Mouse (Mus musculus) embryonic facial prominence, embryonic 13.5 days (tissue): ENCODE measurements at regions not wholly inside any gene's neighbourhood (a gene's known extent, or its start where the extent isn't known, plus 50 kb on each side); places are given as distances from the start of the nearest gene placed in this dataset.
A peak's percentile ranks its signal among the peaks of the same experiment; 100 is the strongest.

ENCODE experiments used
- ATAC-seq: fragments of 200-750 bp; cut with Nextera tagmentation; 2 replicates; pipeline ENCODE4 v1.8.0; 2017; ENCODE audit warnings: low read depth; ENCODE audit not compliant: insufficient number of reproducible peaks, insufficient read depth, low FRiP score, low TSS enrichment
- H3K27ac ChIP-seq: fragments of 300-500 bp; sonication (generic); 2 replicates; pipeline ENCODE4 v1.5.1; 2015; ENCODE audit warnings: moderate library complexity, mild to moderate bottlenecking, inconsistent platforms
- H3K27me3 ChIP-seq: fragments of 300-500 bp; sonication (generic); 2 replicates; pipeline ENCODE4 v1.6.1; 2015; ENCODE audit warnings: mild to moderate bottlenecking, inconsistent platforms
- H3K36me3 ChIP-seq: fragments of 300-500 bp; sonication (generic); 2 replicates; pipeline ENCODE4 v1.6.1; 2015; ENCODE audit warnings: mild to moderate bottlenecking, inconsistent platforms
- H3K4me1 ChIP-seq: fragments of 300-500 bp; sonication (generic); 2 replicates; pipeline ENCODE4 v1.6.1; 2015; ENCODE audit warnings: inconsistent platforms
- H3K4me2 ChIP-seq: fragments of 300-500 bp; sonication (generic); 2 replicates; pipeline ENCODE4 v1.6.1; 2015; ENCODE audit warnings: moderate library complexity, mild to moderate bottlenecking, inconsistent platforms
- H3K4me3 ChIP-seq: fragments of 300-500 bp; sonication (generic); 2 replicates; pipeline ENCODE4 v1.5.1; 2015; ENCODE audit warnings: mild to moderate bottlenecking, inconsistent platforms
- H3K9ac ChIP-seq: fragments of 300-500 bp; sonication (generic); 2 replicates; pipeline ENCODE4 v1.6.1; 2015; ENCODE audit warnings: mild to moderate bottlenecking, inconsistent platforms
- H3K9me3 ChIP-seq: fragments of 300-500 bp; sonication (generic); 2 replicates; pipeline ENCODE4 v1.6.1; 2016; ENCODE audit warnings: inconsistent platforms
- whole genome bisulfite sequencing: fragments of 180-500 bp; shearing (Covaris S2); methylation state at CpG from one replicate; pipeline ENCODE4 v1.1.7; 2015; ENCODE audit warnings: mixed read lengths; 5-methylcytosine and 5-hydroxymethylcytosine counted together

DNA sequence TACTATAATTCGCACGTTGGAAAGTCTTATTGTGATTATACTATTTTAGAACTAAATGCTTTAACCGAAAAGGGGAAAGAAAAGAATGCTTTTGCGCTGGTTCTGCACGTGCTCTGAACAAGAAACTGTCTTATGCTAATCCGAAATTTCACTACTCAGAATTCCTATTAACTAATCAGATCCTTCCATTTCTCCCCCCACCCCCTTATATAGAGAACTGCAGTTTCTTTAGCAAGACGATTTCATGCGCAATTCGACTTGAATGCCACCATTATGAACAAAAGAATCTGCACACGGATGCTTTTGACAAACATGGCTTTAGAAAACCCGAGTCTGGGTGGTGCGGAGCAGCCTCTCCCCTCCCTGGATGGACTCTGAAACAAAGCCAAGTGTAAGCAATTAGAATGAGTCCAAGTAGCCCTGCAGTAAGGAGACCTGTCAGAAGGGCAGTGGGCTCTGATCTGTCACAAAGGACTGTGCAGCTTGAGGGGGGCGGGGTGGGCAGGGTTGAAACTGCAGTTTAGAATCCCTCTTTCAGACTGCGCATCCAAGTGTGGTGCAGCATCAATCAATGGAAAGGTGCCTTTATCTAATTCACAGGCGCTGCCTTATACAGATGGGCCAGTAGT, 128.0 kb upstream of the Tex13c2 start:
- H3K4me3 ChIP-seq = no peak overlapping the region
- no peak for ATAC-seq
- no peak overlapping the region for H3K9ac ChIP-seq
- H3K27me3 ChIP-seq = no peaks in the 10 kb centered on the region
- no peak overlapping the region for H3K27ac ChIP-seq
- H3K9me3 ChIP-seq = no peaks in the 10 kb centered on the region
- H3K4me1 ChIP-seq = no peaks in the 10 kb centered on the region
- no peaks in the 10 kb centered on the region for H3K36me3 ChIP-seq
- peak overlapping the region; percentile 55 for H3K4me2 ChIP-seq
- 30% methylated on average over 15 of the region's 15 CpGs for WGBS

DNA sequence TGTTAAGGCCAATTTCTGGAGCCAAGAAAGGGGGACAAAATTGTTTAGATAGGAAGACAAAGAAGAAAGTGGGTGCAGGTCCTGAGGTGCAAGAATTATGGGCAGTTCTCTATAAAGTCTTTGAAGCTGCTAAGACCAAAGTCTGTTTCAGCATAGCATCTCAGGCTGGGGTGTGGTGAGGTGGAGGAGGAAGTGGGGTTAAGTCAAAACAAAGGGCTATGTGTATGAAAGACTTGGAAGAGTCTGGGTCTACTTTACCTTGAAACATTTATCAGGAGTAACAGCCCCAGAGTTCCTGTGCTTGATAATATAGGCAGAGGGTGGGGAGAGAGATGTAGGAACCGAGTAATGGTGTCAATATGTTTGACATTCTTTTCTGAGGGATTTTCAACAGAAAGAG, 125.4 kb upstream of the Tex13c2 start:
- Histone ChIP-seq H3K4me2 (no peak overlapping the region), H3K4me3 (no peak overlapping the region), H3K27ac (no peak overlapping the region), H3K9me3 (no peaks in the 10 kb centered on the region), H3K36me3 (no peaks in the 10 kb centered on the region), H3K9ac (no peak overlapping the region), H3K4me1 (no peaks in the 10 kb centered on the region), H3K27me3 (no peaks in the 10 kb centered on the region)
- no peak for ATAC-seq
- 41% methylated on average over 1 of the region's 1 CpGs for WGBS

DNA sequence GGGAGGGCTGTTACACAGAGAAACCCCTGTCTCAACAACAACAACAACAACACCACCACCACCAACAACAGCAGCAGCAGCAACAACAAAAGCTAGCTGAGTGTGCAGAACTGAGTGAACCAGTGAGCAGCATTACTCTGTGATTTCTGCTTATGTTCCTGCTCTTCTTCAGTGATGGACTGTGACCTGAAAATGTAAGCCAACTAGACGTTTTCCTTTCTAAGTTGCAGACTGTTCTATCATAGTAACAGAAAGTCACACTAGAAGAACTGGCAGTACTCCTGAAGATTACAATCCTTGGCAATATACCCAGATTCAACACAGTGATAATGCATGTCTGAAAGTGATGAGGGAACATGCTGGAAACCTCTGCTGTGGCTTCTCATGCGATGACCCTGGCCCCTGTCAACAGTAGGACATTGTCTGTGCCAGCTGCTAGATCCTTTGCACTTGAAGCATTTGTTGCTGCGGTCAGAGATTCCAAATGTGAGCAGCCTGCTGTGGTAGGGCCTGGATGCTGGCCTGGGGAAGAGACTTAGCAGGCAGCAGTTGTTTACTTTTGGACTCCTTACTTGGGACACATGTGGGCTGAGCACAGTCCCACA, 115.6 kb upstream of the Tex13c2 start:
- no peak for ATAC-seq

DNA sequence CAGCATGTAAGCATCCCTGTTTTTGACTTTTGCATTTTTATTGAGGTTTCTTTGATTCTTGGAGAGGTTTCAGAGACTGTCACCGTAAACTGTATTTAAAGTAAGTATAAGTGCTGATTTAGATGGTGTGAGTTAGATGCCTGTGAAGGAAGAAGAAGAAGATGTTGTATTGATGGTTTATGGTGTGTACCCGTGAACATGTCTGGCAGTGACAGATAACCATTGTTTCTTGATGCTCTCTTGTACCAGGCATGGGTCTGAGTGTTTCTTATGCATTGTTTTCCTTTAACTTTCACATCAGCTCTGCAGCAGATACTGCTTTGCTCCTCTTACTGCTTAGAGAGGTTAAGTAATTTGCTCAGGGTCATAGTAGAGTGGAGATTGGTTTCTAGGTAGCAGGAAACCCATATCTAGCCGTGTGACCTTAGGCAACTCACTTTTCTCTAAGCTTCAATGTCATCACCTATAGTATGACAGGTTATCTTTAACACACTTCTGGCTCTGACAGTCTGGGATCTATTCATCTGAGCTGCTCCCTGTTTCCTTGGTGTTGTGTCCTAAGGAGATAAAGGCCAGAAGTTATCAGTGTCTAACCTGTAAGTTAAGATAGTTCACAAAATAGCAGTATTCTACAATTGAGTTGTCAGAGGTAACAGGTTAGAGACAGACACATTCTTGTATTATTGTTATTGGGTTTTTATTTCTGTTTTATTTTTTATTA, 95.5 kb upstream of the Tex13c2 start:
- Histone ChIP-seq H3K9me3 (no peaks in the 10 kb centered on the region), H3K4me1 (no peaks in the 10 kb centered on the region), H3K4me3 (no peak overlapping the region), H3K27me3 (no peaks in the 10 kb centered on the region), H3K27ac (no peak overlapping the region), H3K36me3 (no peaks in the 10 kb centered on the region), H3K4me2 (no peak overlapping the region), H3K9ac (no peak overlapping the region)
- 71% methylated on average over 3 of the region's 3 CpGs for WGBS
- ATAC-seq = no peak

More for the DNA sequence above, 115.6 kb upstream of the Tex13c2 start:
- no peak overlapping the region for H3K27ac ChIP-seq
- H3K4me1 ChIP-seq = no peaks in the 10 kb centered on the region
- no peak overlapping the region for H3K4me2 ChIP-seq
- WGBS = 66% methylated on average over 3 of the region's 3 CpGs
- no peaks in the 10 kb centered on the region for H3K36me3 ChIP-seq
- H3K27me3 ChIP-seq = no peaks in the 10 kb centered on the region
- H3K9ac ChIP-seq = no peak overlapping the region
- no peak overlapping the region for H3K4me3 ChIP-seq
- no peaks in the 10 kb centered on the region for H3K9me3 ChIP-seq

DNA sequence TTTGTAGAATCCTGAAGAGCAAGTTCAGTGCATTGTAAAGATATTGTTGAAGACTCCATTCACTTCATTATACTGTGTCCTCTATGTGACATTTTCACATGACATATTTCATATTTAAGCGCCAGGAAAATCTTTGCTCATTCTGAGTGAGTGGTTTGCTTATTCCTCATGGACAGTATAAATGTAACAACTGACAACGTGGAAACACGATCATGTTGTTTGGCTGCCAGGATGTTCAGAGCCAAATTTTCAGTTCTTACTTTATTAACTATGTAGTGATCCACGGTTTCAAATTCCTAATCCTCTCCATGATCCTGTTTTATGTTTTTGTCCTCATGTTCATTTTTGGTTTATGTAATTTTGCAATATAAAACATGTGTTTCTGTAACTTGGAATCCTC, 93.0 kb upstream of the Tex13c2 start:
- no peaks in the 10 kb centered on the region for H3K4me1 ChIP-seq
- H3K36me3 ChIP-seq = no peaks in the 10 kb centered on the region
- H3K9ac ChIP-seq = no peak overlapping the region
- ATAC-seq = no peak
- H3K27me3 ChIP-seq = no peaks in the 10 kb centered on the region
- no peak overlapping the region for H3K4me3 ChIP-seq
- H3K9me3 ChIP-seq = no peaks in the 10 kb centered on the region
- WGBS = 66% methylated on average over 4 of the region's 4 CpGs
- H3K27ac ChIP-seq = no peak overlapping the region
- H3K4me2 ChIP-seq = no peak overlapping the region

DNA sequence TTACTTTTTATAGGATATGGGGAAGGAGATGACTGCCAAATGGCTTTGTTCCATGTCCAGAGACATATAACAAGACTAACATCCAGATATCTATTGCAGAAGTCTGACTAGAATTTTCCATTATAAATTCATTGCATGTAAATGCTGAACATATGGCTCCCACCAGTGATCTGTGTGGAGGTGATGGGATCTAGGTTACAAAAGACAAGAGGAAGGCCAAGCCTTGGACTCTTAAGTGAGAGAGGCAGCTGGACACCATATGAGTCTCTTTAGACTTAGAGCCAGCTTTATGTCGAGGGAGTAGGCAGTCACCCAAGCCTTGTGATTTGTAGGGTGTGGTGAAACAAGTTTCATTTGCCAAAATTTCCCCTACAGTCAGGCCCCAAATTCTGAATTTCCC, 90.7 kb upstream of the Tex13c2 start:
- Histone ChIP-seq H3K4me2 (no peak overlapping the region), H3K4me3 (no peak overlapping the region), H3K9ac (no peak overlapping the region), H3K27ac (no peak overlapping the region), H3K27me3 (no peaks in the 10 kb centered on the region), H3K4me1 (no peaks in the 10 kb centered on the region), H3K36me3 (no peaks in the 10 kb centered on the region), H3K9me3 (no peaks in the 10 kb centered on the region)
- ATAC-seq = no peak
- 48% methylated on average over 1 of the region's 1 CpGs for WGBS

DNA sequence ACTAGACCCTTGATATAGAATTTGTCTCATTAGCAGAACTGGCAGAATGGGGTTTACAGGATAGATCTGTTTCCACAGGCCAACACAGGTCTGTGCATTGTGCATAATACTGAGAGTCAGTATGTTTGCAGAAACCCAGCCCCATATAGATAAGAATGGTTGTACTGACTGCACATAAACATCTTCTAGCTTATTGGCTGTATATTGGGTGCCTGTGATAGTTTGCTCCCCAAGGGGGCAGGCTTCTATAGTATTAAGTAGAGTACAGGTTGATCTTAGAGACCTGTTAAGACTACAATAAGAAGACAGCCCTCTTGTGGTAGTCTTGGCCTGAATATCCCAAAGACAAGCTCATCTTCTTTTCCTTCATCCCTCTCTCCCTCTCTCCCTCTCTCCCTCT, 90.1 kb upstream of the Tex13c2 start:
- Histone ChIP-seq H3K4me1 (no peaks in the 10 kb centered on the region), H3K27ac (no peak overlapping the region)
- no peak for ATAC-seq

DNA sequence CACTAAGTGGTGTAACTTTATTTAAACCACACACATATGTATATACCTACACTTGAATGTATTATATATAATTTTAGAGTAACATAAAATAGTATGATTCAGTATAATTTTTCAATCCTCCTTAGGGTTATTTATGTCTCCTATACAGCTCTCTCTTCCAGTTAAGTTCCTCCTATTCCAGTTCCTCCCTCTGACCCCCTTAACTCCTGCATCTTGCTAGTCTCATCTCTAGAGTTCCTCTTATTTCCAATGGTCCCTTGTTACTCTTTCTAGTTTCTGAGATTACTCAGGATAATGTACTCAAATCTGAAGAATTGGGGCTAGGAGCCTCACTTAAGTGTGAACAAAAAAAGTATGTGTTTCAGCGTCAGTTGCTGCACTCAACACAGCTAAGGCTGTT, 88.4 kb upstream of the Tex13c2 start:
- Histone ChIP-seq H3K4me2 (no peak overlapping the region), H3K36me3 (no peaks in the 10 kb centered on the region), H3K9ac (no peak overlapping the region), H3K27ac (no peak overlapping the region), H3K4me3 (no peak overlapping the region), H3K4me1 (no peaks in the 10 kb centered on the region), H3K9me3 (no peaks in the 10 kb centered on the region), H3K27me3 (no peaks in the 10 kb centered on the region)
- WGBS = 80% methylated on average over 1 of the region's 1 CpGs
- ATAC-seq = no peak

More for the DNA sequence above, 90.1 kb upstream of the Tex13c2 start:
- no peak overlapping the region for H3K9ac ChIP-seq
- no peaks in the 10 kb centered on the region for H3K27me3 ChIP-seq
- H3K9me3 ChIP-seq = no peaks in the 10 kb centered on the region
- H3K36me3 ChIP-seq = no peaks in the 10 kb centered on the region
- no peak overlapping the region for H3K4me2 ChIP-seq
- no peak overlapping the region for H3K4me3 ChIP-seq

DNA sequence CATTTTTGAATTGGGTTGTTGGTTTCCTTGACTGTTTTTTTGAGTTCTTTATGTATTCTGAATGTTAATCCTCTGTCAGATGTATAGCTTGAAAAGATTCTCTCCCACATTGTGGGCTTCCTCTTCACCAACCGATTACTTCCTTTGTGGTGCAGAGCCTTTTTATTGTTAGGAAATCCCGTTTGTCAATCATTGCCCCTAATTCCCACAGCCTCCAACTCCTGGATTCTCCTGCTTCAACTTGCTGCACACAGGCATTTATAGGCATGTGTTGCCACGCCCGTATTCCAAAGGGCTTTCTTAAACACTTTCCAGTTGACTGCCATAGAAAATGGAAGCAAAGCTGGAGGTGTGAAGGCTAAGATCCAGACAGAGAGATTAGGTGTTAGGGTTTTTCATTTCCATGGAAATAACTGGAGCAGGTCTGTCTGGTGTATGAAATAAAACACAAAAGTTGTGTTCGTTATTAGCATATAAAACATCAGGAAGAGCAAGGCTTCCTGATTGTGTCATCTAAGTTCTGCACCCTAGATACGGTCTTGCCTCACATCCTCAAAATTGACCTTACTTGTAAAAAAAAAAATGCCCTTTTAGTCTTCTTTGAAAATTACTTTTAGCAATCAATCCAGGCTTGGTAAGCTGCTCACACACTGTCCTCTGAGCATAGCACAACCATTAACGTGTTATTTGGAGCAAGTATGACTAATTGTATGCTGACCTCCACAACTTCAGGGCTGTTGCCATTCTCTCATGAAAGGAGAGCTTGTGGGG, 87.7 kb upstream of the Tex13c2 start:
- Histone ChIP-seq H3K4me3 (no peak overlapping the region), H3K27me3 (no peaks in the 10 kb centered on the region), H3K4me2 (no peak overlapping the region), H3K27ac (no peak overlapping the region), H3K36me3 (no peaks in the 10 kb centered on the region), H3K9ac (no peak overlapping the region), H3K9me3 (no peaks in the 10 kb centered on the region), H3K4me1 (no peaks in the 10 kb centered on the region)
- no peak for ATAC-seq
- 67% methylated on average over 7 of the region's 7 CpGs for WGBS

DNA sequence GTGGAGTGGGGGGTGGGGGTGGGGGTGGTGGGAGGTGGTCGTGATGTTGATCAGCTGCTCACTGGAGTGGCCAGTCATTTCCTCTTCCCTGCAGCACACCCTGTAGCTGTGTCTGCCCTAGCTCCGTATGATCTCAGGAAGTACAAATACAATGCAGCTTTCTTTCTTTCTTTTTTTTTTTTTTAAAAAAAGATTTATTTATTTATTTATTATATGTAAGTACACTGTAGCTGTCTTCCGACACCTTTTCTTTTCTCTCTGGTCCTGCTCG, 87.2 kb upstream of the Tex13c2 start:
- Histone ChIP-seq H3K9me3 (no peaks in the 10 kb centered on the region), H3K36me3 (no peaks in the 10 kb centered on the region), H3K27ac (no peak overlapping the region), H3K27me3 (no peaks in the 10 kb centered on the region), H3K4me2 (no peak overlapping the region), H3K4me3 (no peak overlapping the region), H3K9ac (no peak overlapping the region), H3K4me1 (no peaks in the 10 kb centered on the region)
- ATAC-seq = no peak
- 57% methylated on average over 4 of the region's 4 CpGs for WGBS

DNA sequence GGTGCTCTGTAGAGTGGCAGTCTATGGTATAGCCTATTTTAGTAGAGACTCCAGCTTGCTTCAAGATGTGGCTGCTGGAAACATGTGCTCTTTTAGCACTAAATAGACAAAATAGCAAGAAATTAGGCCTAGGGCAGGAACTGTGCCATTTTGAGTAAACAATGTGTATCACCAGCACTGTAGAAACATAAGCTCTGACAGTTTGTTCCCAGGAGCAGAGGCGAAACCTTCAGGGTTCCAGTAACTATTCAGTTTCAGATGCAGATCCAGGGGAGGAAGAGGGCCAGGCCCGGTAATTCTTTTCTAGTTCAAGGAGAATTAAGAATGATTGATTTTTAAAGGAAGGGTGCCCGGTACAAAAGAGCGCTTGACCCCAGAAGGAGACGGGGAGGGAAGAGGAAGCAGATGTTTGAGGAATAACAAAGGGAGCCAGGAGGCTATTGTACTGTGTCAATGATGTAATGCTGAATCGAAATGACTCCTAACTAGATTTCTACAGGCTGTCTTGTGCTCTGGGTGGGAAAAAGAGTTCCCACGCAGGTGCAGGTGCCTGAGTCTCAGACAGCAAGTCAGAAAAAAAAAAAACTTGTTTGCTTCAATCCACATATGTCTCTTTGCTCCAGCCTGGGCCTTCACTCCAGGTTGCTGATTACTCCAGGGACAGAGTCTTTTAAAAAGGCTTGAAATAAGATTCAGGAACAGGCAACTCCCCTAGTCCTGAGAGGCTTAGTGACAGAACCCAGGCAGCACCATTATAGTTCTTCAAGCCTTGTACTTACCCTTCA, 57.4 kb upstream of the Tex13c2 start:
- H3K4me3 ChIP-seq = no peak overlapping the region
- no peak for ATAC-seq
- no peaks in the 10 kb centered on the region for H3K36me3 ChIP-seq
- no peaks in the 10 kb centered on the region for H3K4me1 ChIP-seq
- H3K9me3 ChIP-seq = no peaks in the 10 kb centered on the region
- 35% methylated on average over 7 of the region's 7 CpGs for WGBS
- H3K4me2 ChIP-seq = no peak overlapping the region
- H3K9ac ChIP-seq = no peak overlapping the region
- no peak overlapping the region for H3K27ac ChIP-seq
- no peaks in the 10 kb centered on the region for H3K27me3 ChIP-seq
